In genomic region chr3:141466061-141466460, GRCm38 (mm10) we compare ENCODE assay signal across 8 mouse cellular contexts. TPM values are rescaled to one million over a fixed set of nuclear protein-coding genes. Genes with fewer than 3 reads are reported as not detected.
DNase-seq lines count a peak whose midpoint lies in the region; ATAC-seq and TF ChIP-seq lines count a peak whose summit lies in the region.

No protein-coding gene starts in this region.

- no peaks in the 10 kb centered on the region for H3K9me3 ChIP-seq in forebrain, embryonic 16.5 days (ENCODE audit: control insufficient read depth, low read length)
- no peaks in the 10 kb centered on the region for H3K9me3 ChIP-seq in kidney, embryonic 16.5 days (ENCODE audit: low read length)
- no peaks in the 10 kb centered on the region for H3K9me3 ChIP-seq in liver, embryonic 14.5 days (ENCODE audit: control insufficient read depth, low read length)

- intact Hi-C loops in gastrocnemius, adult 2 months (cut with DNase I), result no loop called here
- intact Hi-C loops in gastrocnemius, postnatal 14 days (cut with DNase I; ENCODE audit: low total_unique reads), result loop anchor here (10.0 kb wide), 1 partner anchor 359 kb away; no protein-coding TSS in a partner anchor

- peak overlapping the region; percentile 82 for H3K9ac ChIP-seq in forebrain, embryonic 16.5 days (replicated peaks; ENCODE audit: low read depth, low read length)
- H3K9ac ChIP-seq in kidney, embryonic 16.5 days (replicated peaks; ENCODE audit: low read length), result peak overlapping the region; percentile 83
- no peak overlapping the region for H3K9ac ChIP-seq in liver, embryonic 14.5 days (replicated peaks)

- H3K4me2 ChIP-seq in forebrain, embryonic 16.5 days (ENCODE audit: low read length), result peak overlapping the region; percentile 99
- peak overlapping the region; percentile 82 for H3K4me2 ChIP-seq in kidney, embryonic 16.5 days (replicated peaks; ENCODE audit: low read depth, low read length)
- H3K4me2 ChIP-seq in liver, embryonic 14.5 days (ENCODE audit: low read depth), result peak overlapping the region; percentile 42; the same call in 1 of the 2 replicates

- no peak for DNase-seq in gastrocnemius, adult 2 months
- no peak for DNase-seq in gastrocnemius, postnatal 14 days
- DNase-seq in cerebellum, adult 18-20 months, result peak; percentile 73 to 74
- no peak for DNase-seq in liver, embryonic 14.5 days (ENCODE audit: low read depth in 3 of 3, low spot score in 3 of 3)
- DNase-seq in right cerebral cortex, postnatal 10 days (ENCODE audit: low spot score in 2 of 2), result peak; percentile 57 to 61
- DNase-seq in spleen, adult 12 weeks (ENCODE audit: low spot score), result no peak

- peaks cover 16% of the 10 kb centered on the region for H3K4me1 ChIP-seq in forebrain, embryonic 16.5 days (replicated peaks; ENCODE audit: control insufficient read depth, insufficient read depth, low read length)
- peaks cover 23% of the 10 kb centered on the region; the same call in 1 of the 2 replicates for H3K4me1 ChIP-seq in kidney, embryonic 16.5 days (ENCODE audit: insufficient read depth, low read length)
- H3K4me1 ChIP-seq in liver, embryonic 14.5 days (replicated peaks; ENCODE audit: control insufficient read depth in 2 of 2, insufficient read depth in 2 of 2, low read length in 1 of 2), result no peaks in the 10 kb centered on the region

- no peaks in the 10 kb centered on the region for H3K36me3 ChIP-seq in forebrain, embryonic 16.5 days (ENCODE audit: control insufficient read depth, insufficient read depth)
- H3K36me3 ChIP-seq in kidney, embryonic 16.5 days (ENCODE audit: insufficient read depth, low read length), result no peaks in the 10 kb centered on the region
- no peaks in the 10 kb centered on the region for H3K36me3 ChIP-seq in liver, embryonic 14.5 days (replicated peaks; ENCODE audit: control insufficient read depth, insufficient read depth, low read depth)

- 1% methylated on average over 20 of the region's 20 CpGs for WGBS in forebrain, embryonic 16.5 days
- under 1% methylated on average over 20 of the region's 20 CpGs for WGBS in kidney, embryonic 16.5 days
- 3% methylated on average over 20 of the region's 20 CpGs for WGBS in liver, embryonic 14.5 days (ENCODE audit: insufficient replicate concordance)

- H3K4me3 ChIP-seq in gastrocnemius, adult 2 months, result peak overlapping the region; percentile 78
- H3K4me3 ChIP-seq in forebrain, embryonic 16.5 days (replicated peaks; ENCODE audit: low read length), result peak overlapping the region; percentile 73
- peak overlapping the region; percentile 69 for H3K4me3 ChIP-seq in kidney, embryonic 16.5 days (ENCODE audit: low read length)
- peak overlapping the region in 1 of 2 experiments; percentile 6; a peak in 1 of 4 replicates for H3K4me3 ChIP-seq in liver, embryonic 14.5 days (ENCODE audit: insufficient read depth in 1 of 2, low read depth in 2 of 2, low read length in 2 of 2)

- no peak for TF ChIP-seq EP300 in liver, embryonic 14.5 days (IDR thresholded peaks at IDR 0.05; ENCODE audit: low read depth)

- peaks cover 14% of the 10 kb centered on the region for H3K27me3 ChIP-seq in forebrain, embryonic 16.5 days (replicated peaks; ENCODE audit: control insufficient read depth, insufficient read depth, low read length)
- no peaks in the 10 kb centered on the region for H3K27me3 ChIP-seq in kidney, embryonic 16.5 days (ENCODE audit: insufficient read depth, low read length)
- H3K27me3 ChIP-seq in liver, embryonic 14.5 days (ENCODE audit: control insufficient read depth, insufficient read depth, low read length), result peaks cover 25% of the 10 kb centered on the region

- ATAC-seq in forebrain, embryonic 16.5 days, result 0 out of 2 replicates have a peak, but pooled peaks have one; percentile 4
- no peak for ATAC-seq in kidney, embryonic 16.5 days (ENCODE audit: low FRiP score, low TSS enrichment)
- ATAC-seq in liver, embryonic 14.5 days (ENCODE audit: insufficient read depth), result no peak

- H3K27ac ChIP-seq in gastrocnemius, adult 2 months, result no peak overlapping the region
- peak overlapping the region; percentile 71 for H3K27ac ChIP-seq in forebrain, embryonic 16.5 days (ENCODE audit: low read length)
- H3K27ac ChIP-seq in kidney, embryonic 16.5 days (ENCODE audit: low read length), result peak overlapping the region; percentile 95
- H3K27ac ChIP-seq in liver, embryonic 14.5 days, result no peak overlapping the region

- TF ChIP-seq CTCF in gastrocnemius, adult 2 months (IDR thresholded peaks at IDR 0.05), result no peak
- no peak for TF ChIP-seq CTCF in liver, embryonic 14.5 days (IDR thresholded peaks at IDR 0.05; ENCODE audit: low read depth)

RNA-seq across cellular contexts. Expression of gene Unc5c, which starts 1.0 kb away (rescaled TPM):
- total RNA-seq in gastrocnemius, adult 2 months (2021), result not detected
- total RNA-seq in gastrocnemius, postnatal 14 days (2021), result under 1 TPM; 0.08 to 0.22 TPM
- polyA plus RNA-seq in forebrain, embryonic 16.5 days (2015; fragmentation: Nextera tagmentation; extraction: Ambion mirVana), result 5.9 and 7.9 TPM in 2 replicates
- 20.8 and 26.2 TPM in 2 replicates for polyA plus RNA-seq in kidney, embryonic 16.5 days (2015; fragmentation: Nextera tagmentation; extraction: Ambion mirVana)
- 0.09 and 0.18 TPM in 2 replicates for polyA plus RNA-seq in liver, embryonic 14.5 days (2012; rRNA removed)
- 0.20 and 0.25 TPM in 2 replicates for polyA plus RNA-seq in liver, embryonic 14.5 days (2014; fragmentation: Nextera tagmentation; extraction: Ambion mirVana)

Comparison
In these comparisons a context has a peak if more than half of its experiments do, and no peak if none do; other contexts are left out.
1. DNase-seq: peak in cerebellum, adult 18-20 months (2 of 2) and right cerebral cortex, postnatal 10 days (2 of 2); none in gastrocnemius, adult 2 months (single experiment), gastrocnemius, postnatal 14 days (single experiment), liver, embryonic 14.5 days (0 of 3) and spleen, adult 12 weeks (single experiment).
2. H3K27ac ChIP-seq: peak in forebrain, embryonic 16.5 days (single experiment) and kidney, embryonic 16.5 days (single experiment); none in gastrocnemius, adult 2 months (single experiment) and liver, embryonic 14.5 days (single experiment).
3. H3K4me2 ChIP-seq: peak in every context shown above with its lines; median percentile 99 in forebrain, embryonic 16.5 days; 82 in kidney, embryonic 16.5 days; 42 in liver, embryonic 14.5 days.